Mouse (Mus musculus): ENCODE measurements around the gene Ninj2. TPM values are rescaled to one million over a fixed set of nuclear protein-coding genes. Genes with fewer than 3 reads are reported as not detected.
"Not testable (repeated sequence)": the region's sequence is repeated elsewhere in the genome, so short reads cannot be mapped to it uniquely, and the experiment has no call there.

Gene Ninj2
- polyA plus RNA-seq, 1 experiment from 2014 or later = not detected

DNA sequence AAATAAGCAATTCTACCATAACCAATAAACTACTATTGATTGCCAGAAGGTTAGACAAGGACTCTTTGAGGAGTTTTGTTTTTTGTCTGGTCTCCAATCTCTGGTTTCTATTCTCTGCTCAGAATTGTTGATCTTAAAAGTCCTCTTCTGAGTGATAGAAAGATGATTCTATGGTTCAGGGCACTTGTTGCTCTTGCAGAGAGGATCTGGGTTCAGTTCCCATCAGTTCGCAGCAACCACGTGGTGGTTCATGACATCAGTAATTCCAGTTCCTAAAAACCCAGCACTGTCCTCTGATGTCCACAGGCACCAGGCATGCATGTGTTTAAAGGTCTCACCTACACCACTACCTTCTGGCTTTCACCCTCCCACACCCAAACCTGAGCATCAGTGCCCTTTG lies 8.2 kb upstream of the Ninj2 start:
- H3K4me2 ChIP-seq (ENCODE audit: low read depth, low read length) = no peak overlapping the region
- H3K27me3 ChIP-seq (ENCODE audit: control insufficient read depth, insufficient read depth, low read length) = no peaks in the 10 kb centered on the region
- no peak overlapping the region for H3K27ac ChIP-seq (replicated peaks; ENCODE audit: low read depth, low read length)
- H3K9ac ChIP-seq (replicated peaks; ENCODE audit: low read length) = no peak overlapping the region
- 89% methylated on average over 2 of the region's 2 CpGs for WGBS
- no peaks in the 10 kb centered on the region for H3K36me3 ChIP-seq (replicated peaks; ENCODE audit: control insufficient read depth, insufficient read depth, low read depth, low read length)
- no peaks in the 10 kb centered on the region for H3K4me1 ChIP-seq (ENCODE audit: control insufficient read depth, insufficient read depth, low read length)
- DNase-seq (ENCODE audit: low spot score) = no peak
- ATAC-seq (replicated peaks; ENCODE audit: insufficient number of reproducible peaks, low FRiP score, low TSS enrichment, low read depth) = no peak
- H3K9me3 ChIP-seq (replicated peaks; ENCODE audit: control insufficient read depth, low read length) = no peaks in the 10 kb centered on the region
- H3K4me3 ChIP-seq (ENCODE audit: low read depth, low read length) = no peak overlapping the region

DNA sequence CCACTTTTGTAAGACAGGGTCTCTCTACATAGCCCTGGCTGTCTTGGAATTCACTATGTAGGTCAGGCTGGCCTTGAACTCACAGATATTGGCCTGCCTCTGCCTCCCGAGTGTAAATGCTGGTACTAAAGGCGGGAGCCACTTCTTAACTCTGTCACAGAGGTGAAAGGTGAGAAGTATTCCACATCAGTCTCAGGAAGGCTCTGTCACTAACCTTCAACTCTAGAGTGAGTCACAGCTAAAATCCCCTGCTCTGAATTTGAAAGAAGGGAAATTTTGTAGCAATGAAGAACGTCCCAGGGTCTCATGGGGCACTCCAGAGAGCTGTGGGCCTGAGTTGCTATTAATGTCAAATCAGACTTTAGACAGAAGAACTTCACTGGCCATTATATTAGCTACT lies 7.3 kb upstream of the Ninj2 start:
- Histone ChIP-seq H3K9me3 (replicated peaks; ENCODE audit: control insufficient read depth, low read length) (no peaks in the 10 kb centered on the region), H3K27ac (replicated peaks; ENCODE audit: low read depth, low read length) (no peak overlapping the region), H3K27me3 (ENCODE audit: control insufficient read depth, insufficient read depth, low read length) (no peaks in the 10 kb centered on the region), H3K4me3 (ENCODE audit: low read depth, low read length) (no peak overlapping the region), H3K4me2 (ENCODE audit: low read depth, low read length) (no peak overlapping the region), H3K36me3 (replicated peaks; ENCODE audit: control insufficient read depth, insufficient read depth, low read depth, low read length) (no peaks in the 10 kb centered on the region), H3K4me1 (ENCODE audit: control insufficient read depth, insufficient read depth, low read length) (no peaks in the 10 kb centered on the region), H3K9ac (replicated peaks; ENCODE audit: low read length) (no peak overlapping the region)
- WGBS = 71% methylated on average over 3 of the region's 3 CpGs
- DNase-seq (ENCODE audit: low spot score) = no peak
- no peak for ATAC-seq (replicated peaks; ENCODE audit: insufficient number of reproducible peaks, low FRiP score, low TSS enrichment, low read depth)

DNA sequence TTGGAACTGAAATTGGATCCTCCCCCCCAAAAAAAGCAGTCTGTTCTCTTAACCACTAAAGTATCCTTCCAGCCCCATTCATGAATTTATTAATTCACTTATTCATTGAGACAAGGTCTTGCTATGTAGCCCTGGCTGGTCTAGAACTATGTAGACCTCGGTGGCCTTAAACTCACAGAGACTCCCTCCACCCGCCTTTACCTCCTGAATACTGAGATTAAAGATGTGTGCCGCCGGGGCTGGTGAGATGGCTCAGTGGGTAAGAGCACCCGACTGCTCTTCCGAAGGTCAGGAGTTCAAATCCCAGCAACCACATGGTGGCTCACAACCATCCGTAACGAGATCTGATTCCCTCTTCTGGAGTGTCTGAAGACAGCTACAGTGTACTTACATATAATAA lies 6.1 kb upstream of the Ninj2 start:
- not testable (repeated sequence) for H3K4me2 ChIP-seq (ENCODE audit: low read depth, low read length); H3K9ac ChIP-seq (replicated peaks; ENCODE audit: low read length)
- 86% methylated on average over 6 of the region's 8 CpGs for WGBS

DNA sequence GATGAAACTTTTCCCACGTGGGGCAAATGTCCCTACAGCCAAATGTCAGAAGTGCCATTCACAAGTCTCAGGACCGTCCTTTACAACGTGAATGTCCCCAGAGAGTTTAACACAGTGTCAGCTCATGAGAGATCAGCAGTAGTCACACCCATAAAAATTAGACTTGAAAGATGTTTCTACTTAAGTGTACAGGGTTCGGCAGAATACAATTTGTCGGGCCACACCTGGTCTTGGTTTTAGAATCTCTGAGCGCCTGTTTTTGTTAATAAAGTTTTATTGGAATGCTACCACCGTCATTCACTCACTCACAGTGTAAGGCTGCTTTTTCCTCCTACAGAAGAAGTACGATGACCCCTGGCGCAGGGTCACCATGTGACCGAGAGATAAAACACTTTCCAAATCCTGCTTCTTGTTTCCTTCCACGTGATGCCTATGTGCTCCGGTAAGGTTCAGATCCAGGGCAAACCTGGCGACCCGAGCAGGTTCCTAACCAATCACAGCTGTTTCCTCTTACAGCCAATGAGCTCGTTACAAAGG lies 2.4 kb upstream of the Ninj2 start:
- Histone ChIP-seq H3K9ac (replicated peaks; ENCODE audit: low read length) (no peak overlapping the region), H3K4me1 (ENCODE audit: control insufficient read depth, insufficient read depth, low read length) (no peaks in the 10 kb centered on the region), H3K4me3 (ENCODE audit: low read depth, low read length) (no peak overlapping the region), H3K4me2 (ENCODE audit: low read depth, low read length) (no peak overlapping the region), H3K27me3 (ENCODE audit: control insufficient read depth, insufficient read depth, low read length) (no peaks in the 10 kb centered on the region), H3K36me3 (replicated peaks; ENCODE audit: control insufficient read depth, insufficient read depth, low read depth, low read length) (no peaks in the 10 kb centered on the region), H3K9me3 (replicated peaks; ENCODE audit: control insufficient read depth, low read length) (no peaks in the 10 kb centered on the region), H3K27ac (replicated peaks; ENCODE audit: low read depth, low read length) (no peak overlapping the region)
- DNase-seq (ENCODE audit: low spot score) (peak; percentile 64), ATAC-seq (replicated peaks; ENCODE audit: insufficient number of reproducible peaks, low FRiP score, low TSS enrichment, low read depth) (no peak)
- WGBS = 41% methylated on average over 15 of the region's 15 CpGs

More for the DNA sequence above, 6.1 kb upstream of the Ninj2 start:
- not testable (repeated sequence) for H3K4me3 ChIP-seq (ENCODE audit: low read depth, low read length); H3K27ac ChIP-seq (replicated peaks; ENCODE audit: low read depth, low read length); H3K9me3 ChIP-seq (replicated peaks; ENCODE audit: control insufficient read depth, low read length); H3K4me1 ChIP-seq (ENCODE audit: control insufficient read depth, insufficient read depth, low read length); DNase-seq (ENCODE audit: low spot score); H3K36me3 ChIP-seq (replicated peaks; ENCODE audit: control insufficient read depth, insufficient read depth, low read depth, low read length); ATAC-seq (replicated peaks; ENCODE audit: insufficient number of reproducible peaks, low FRiP score, low TSS enrichment, low read depth); H3K27me3 ChIP-seq (ENCODE audit: control insufficient read depth, insufficient read depth, low read length)

DNA sequence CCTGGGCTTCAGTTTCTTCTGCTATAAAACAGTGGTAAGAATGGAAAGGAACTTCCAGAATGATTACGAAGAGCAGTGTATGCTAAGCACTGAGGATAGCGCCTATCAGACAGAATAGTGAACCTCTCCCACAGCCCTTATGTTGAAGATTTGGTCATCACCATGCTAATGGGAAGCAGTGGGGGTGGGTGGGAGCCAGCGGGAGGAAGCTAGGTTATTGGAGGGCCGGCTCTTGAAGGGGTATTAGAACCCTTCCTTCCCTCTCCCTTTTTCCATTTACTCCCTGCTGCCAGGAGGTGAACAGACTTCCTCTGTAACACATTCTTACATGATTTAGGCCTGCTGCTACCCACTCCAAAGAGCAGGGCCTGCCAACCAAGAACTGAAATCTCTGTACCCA lies 1.2 kb upstream of the Ninj2 start:
- no peak overlapping the region for H3K27ac ChIP-seq (replicated peaks; ENCODE audit: low read depth, low read length)
- no peak overlapping the region for H3K4me2 ChIP-seq (ENCODE audit: low read depth, low read length)
- H3K4me1 ChIP-seq (ENCODE audit: control insufficient read depth, insufficient read depth, low read length) = no peaks in the 10 kb centered on the region
- ATAC-seq (replicated peaks; ENCODE audit: insufficient number of reproducible peaks, low FRiP score, low TSS enrichment, low read depth) (no peak), DNase-seq (ENCODE audit: low spot score) (no peak)
- no peak overlapping the region for H3K4me3 ChIP-seq (ENCODE audit: low read depth, low read length)
- H3K9ac ChIP-seq (replicated peaks; ENCODE audit: low read length) = no peak overlapping the region
- no peaks in the 10 kb centered on the region for H3K27me3 ChIP-seq (ENCODE audit: control insufficient read depth, insufficient read depth, low read length)
- 70% methylated on average over 4 of the region's 4 CpGs for WGBS
- no peaks in the 10 kb centered on the region for H3K9me3 ChIP-seq (replicated peaks; ENCODE audit: control insufficient read depth, low read length)
- no peaks in the 10 kb centered on the region for H3K36me3 ChIP-seq (replicated peaks; ENCODE audit: control insufficient read depth, insufficient read depth, low read depth, low read length)

DNA sequence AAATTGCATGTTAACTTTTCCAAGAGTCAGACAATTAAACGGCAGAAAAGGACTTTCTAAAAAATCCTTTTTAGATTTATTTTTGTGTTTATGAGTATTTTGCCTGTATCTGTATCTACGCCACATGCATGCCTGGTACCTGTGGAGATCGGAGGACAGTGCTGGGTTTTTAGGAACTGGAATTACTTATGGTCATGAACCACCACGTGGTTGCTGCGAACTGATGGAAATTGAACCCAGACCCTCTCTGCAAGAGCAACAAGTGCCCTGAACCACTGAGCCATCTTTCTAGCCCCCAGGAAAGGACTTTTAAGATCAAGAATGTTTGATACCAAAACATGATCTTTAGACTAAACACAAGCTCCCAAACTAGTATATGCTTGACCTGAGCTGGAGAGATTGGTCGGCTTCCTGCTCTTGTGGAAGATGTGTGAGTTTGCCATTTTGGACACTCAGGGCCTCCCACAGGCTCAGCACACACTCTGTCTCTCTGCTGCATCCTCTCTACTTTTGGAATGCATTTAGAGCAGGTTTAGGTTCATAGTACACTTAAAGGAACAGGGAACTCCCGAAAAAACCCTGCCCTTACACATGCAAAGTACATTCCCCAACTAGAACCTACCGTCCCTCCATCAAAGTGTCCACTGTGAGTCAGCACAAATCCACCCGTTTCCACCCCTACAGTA lies 1.1 kb downstream of the Ninj2 start:
- H3K36me3 ChIP-seq (replicated peaks; ENCODE audit: control insufficient read depth, insufficient read depth, low read depth, low read length) = no peaks in the 10 kb centered on the region
- no peaks in the 10 kb centered on the region for H3K27me3 ChIP-seq (ENCODE audit: control insufficient read depth, insufficient read depth, low read length)
- H3K9ac ChIP-seq (replicated peaks; ENCODE audit: low read length) = no peak overlapping the region
- DNase-seq (ENCODE audit: low spot score) (no peak), ATAC-seq (replicated peaks; ENCODE audit: insufficient number of reproducible peaks, low FRiP score, low TSS enrichment, low read depth) (no peak)
- H3K4me3 ChIP-seq (ENCODE audit: low read depth, low read length) = no peak overlapping the region
- H3K27ac ChIP-seq (replicated peaks; ENCODE audit: low read depth, low read length) = no peak overlapping the region
- no peak overlapping the region for H3K4me2 ChIP-seq (ENCODE audit: low read depth, low read length)
- WGBS = 80% methylated on average over 9 of the region's 9 CpGs
- no peaks in the 10 kb centered on the region for H3K4me1 ChIP-seq (ENCODE audit: control insufficient read depth, insufficient read depth, low read length)
- H3K9me3 ChIP-seq (replicated peaks; ENCODE audit: control insufficient read depth, low read length) = no peaks in the 10 kb centered on the region

DNA sequence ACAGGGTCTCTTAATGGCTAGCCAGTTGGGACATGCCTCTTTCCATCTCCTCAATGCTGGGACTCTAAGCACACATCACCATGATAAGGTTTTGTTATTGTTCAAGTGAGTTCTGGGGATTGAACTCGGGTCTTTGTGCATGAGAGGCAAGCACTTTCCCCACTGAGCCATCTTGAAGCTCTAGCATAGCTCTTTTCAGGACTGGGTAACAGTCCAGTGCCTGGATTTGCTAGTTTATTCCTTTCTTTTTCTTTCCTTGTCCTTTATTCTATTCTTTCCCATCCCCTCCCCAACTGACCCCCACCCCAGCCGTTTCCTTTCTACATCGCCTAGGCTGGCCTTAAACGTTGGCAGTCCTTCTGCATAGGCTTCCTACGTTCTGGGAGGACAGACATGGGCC lies 1.9 kb downstream of the Ninj2 start:
- ATAC-seq (replicated peaks; ENCODE audit: insufficient number of reproducible peaks, low FRiP score, low TSS enrichment, low read depth) (no peak), DNase-seq (ENCODE audit: low spot score) (no peak)
- no peak overlapping the region for H3K9ac ChIP-seq (replicated peaks; ENCODE audit: low read length)
- H3K4me3 ChIP-seq (ENCODE audit: low read depth, low read length) = no peak overlapping the region
- no peaks in the 10 kb centered on the region for H3K4me1 ChIP-seq (ENCODE audit: control insufficient read depth, insufficient read depth, low read length)
- H3K4me2 ChIP-seq (ENCODE audit: low read depth, low read length) = no peak overlapping the region
- no peaks in the 10 kb centered on the region for H3K36me3 ChIP-seq (replicated peaks; ENCODE audit: control insufficient read depth, insufficient read depth, low read depth, low read length)
- no peaks in the 10 kb centered on the region for H3K27me3 ChIP-seq (ENCODE audit: control insufficient read depth, insufficient read depth, low read length)
- H3K9me3 ChIP-seq (replicated peaks; ENCODE audit: control insufficient read depth, low read length) = no peaks in the 10 kb centered on the region
- WGBS = 78% methylated on average over 5 of the region's 5 CpGs
- H3K27ac ChIP-seq (replicated peaks; ENCODE audit: low read depth, low read length) = no peak overlapping the region

DNA sequence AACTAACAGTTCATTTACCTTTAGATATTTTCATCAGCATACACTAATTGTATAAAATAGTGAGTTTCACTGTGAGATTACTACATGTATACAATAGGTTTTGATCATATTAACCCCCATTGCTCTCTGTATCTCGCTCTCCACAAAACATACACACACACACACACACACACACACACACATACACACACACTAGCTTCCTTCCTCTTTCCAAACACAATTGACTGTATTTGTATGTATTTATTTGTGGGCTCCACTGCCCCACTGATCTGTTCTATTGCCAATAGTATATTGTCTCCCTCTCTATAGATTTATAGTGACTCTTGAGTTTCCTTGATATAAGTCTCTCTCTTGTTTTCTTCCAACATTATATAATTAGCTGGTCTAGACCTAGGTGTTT lies 2.4 kb downstream of the Ninj2 start:
- no peak overlapping the region for H3K4me3 ChIP-seq (ENCODE audit: low read depth, low read length)
- no peaks in the 10 kb centered on the region for H3K36me3 ChIP-seq (replicated peaks; ENCODE audit: control insufficient read depth, insufficient read depth, low read depth, low read length)
- DNase-seq (ENCODE audit: low spot score) = no peak
- H3K9me3 ChIP-seq (replicated peaks; ENCODE audit: control insufficient read depth, low read length) = no peaks in the 10 kb centered on the region
- H3K4me1 ChIP-seq (ENCODE audit: control insufficient read depth, insufficient read depth, low read length) = no peaks in the 10 kb centered on the region
- no peak overlapping the region for H3K27ac ChIP-seq (replicated peaks; ENCODE audit: low read depth, low read length)
- H3K9ac ChIP-seq (replicated peaks; ENCODE audit: low read length) = no peak overlapping the region
- no peak for ATAC-seq (replicated peaks; ENCODE audit: insufficient number of reproducible peaks, low FRiP score, low TSS enrichment, low read depth)
- 90% methylated on average over 1 of the region's 1 CpGs for WGBS
- H3K27me3 ChIP-seq (ENCODE audit: control insufficient read depth, insufficient read depth, low read length) = no peaks in the 10 kb centered on the region
- no peak overlapping the region for H3K4me2 ChIP-seq (ENCODE audit: low read depth, low read length)
